Mouse (Mus musculus): ENCODE results near the gene Bloc1s6.

The Bloc1s6 gene

GRCm38 (mm10) chr2:122765071-122765793, 26.9 kb downstream of the Bloc1s6 start, which contains the start of gene Sqor:
Gene Sqor (plus strand): TSS chr2:122765237.
- peak; percentile 47 for DNase-seq (ENCODE audit: low spot score)

- DNase-seq (ENCODE audit: low spot score), result no peak
These were observed 27.5 kb downstream of the Bloc1s6 start for GRCm38 (mm10) chr2:122765794-122766145.

GRCm38 (mm10) chr2:122771002-122771401, 32.7 kb downstream of the Bloc1s6 start:
- no peak for DNase-seq (ENCODE audit: low spot score)

- no peak for DNase-seq (ENCODE audit: low spot score)
These were observed 34.6 kb downstream of the Bloc1s6 start for GRCm38 (mm10) chr2:122772899-122773298.

- DNase-seq (ENCODE audit: low spot score), result no peak
These were observed 37.2 kb downstream of the Bloc1s6 start for GRCm38 (mm10) chr2:122775491-122775890.

GRCm38 (mm10) chr2:122776823-122777222, 38.5 kb downstream of the Bloc1s6 start:
- DNase-seq (ENCODE audit: low spot score), result no peak

GRCm38 (mm10) chr2:122779967-122780366, 41.7 kb downstream of the Bloc1s6 start:
- DNase-seq (ENCODE audit: low spot score), result no peak

- DNase-seq (ENCODE audit: low spot score), result no peak
These were observed 42.1 kb downstream of the Bloc1s6 start for GRCm38 (mm10) chr2:122780447-122780846.

- DNase-seq (ENCODE audit: low spot score), result no peak
These were observed 43.5 kb downstream of the Bloc1s6 start for GRCm38 (mm10) chr2:122781590-122782356.

- DNase-seq (ENCODE audit: low spot score), result no peak
These were observed 45.4 kb downstream of the Bloc1s6 start for GRCm38 (mm10) chr2:122783730-122784129.

- DNase-seq (ENCODE audit: low spot score), result no peak
These were observed 46.4 kb downstream of the Bloc1s6 start for GRCm38 (mm10) chr2:122784701-122785100.

GRCm38 (mm10) chr2:122786167-122786566, 47.9 kb downstream of the Bloc1s6 start:
- no peak for DNase-seq (ENCODE audit: low spot score)

GRCm38 (mm10) chr2:122789311-122789710, 51.0 kb downstream of the Bloc1s6 start:
- no peak for DNase-seq (ENCODE audit: low spot score)

GRCm38 (mm10) chr2:122789730-122790129, 51.4 kb downstream of the Bloc1s6 start:
- DNase-seq (ENCODE audit: low spot score), result no peak

Data from testis, postnatal 14 days (tissue).